Mouse (Mus musculus) midbrain, postnatal 0 days (tissue): Measurements from ENCODE around the gene Ppp4r1. TPM values are rescaled to one million over a fixed set of nuclear protein-coding genes. Genes with fewer than 3 reads are reported as not detected.
A peak's percentile ranks its signal among the peaks of the same experiment; 100 is the strongest.

Experiments
- ATAC-seq: fragments of 200-750 bp; cut with Nextera tagmentation; 2 replicates; pipeline ENCODE4 v1.8.0; 2017; ENCODE audit warnings: moderate number of reproducible peaks, mild to moderate bottlenecking, moderate TSS enrichment, moderate library complexity; ENCODE audit not compliant: low FRiP score
- DNase-seq: peaks from one replicate; pipeline ENCODE4 v3.0.0-alpha.2; 2015; ENCODE audit warnings: low spot score
- H3K27ac ChIP-seq: fragments of 300-500 bp; sonication (generic); 2 replicates; pipeline ENCODE4 v1.5.1; 2014; ENCODE audit warnings: low read depth, mild to moderate bottlenecking, low read length, mixed read lengths
- H3K27me3 ChIP-seq: fragments of 300-500 bp; sonication (generic); 2 replicates; pipeline ENCODE4 v1.6.1; 2014; ENCODE audit warnings: low read length, control low read depth, mixed read lengths; ENCODE audit not compliant: insufficient read depth
- H3K36me3 ChIP-seq: fragments of 300-500 bp; sonication (generic); 2 replicates; pipeline ENCODE4 v1.6.1; 2014; ENCODE audit warnings: low read length, control low read depth, mixed read lengths; ENCODE audit not compliant: insufficient read depth
- H3K4me1 ChIP-seq: fragments of 300-500 bp; sonication (generic); 2 replicates; pipeline ENCODE4 v1.6.1; 2014; ENCODE audit warnings: mild to moderate bottlenecking, control low read depth, antibody characterized with exemption, low read length, mixed read lengths; ENCODE audit not compliant: insufficient read depth
- H3K4me2 ChIP-seq: fragments of 300-500 bp; sonication (generic); 2 replicates; pipeline ENCODE4 v1.6.1; 2014; ENCODE audit warnings: low read depth, mild to moderate bottlenecking, low read length, mixed read lengths; ENCODE audit not compliant: poor library complexity, severe bottlenecking
- H3K4me3 ChIP-seq: fragments of 300-500 bp; sonication (generic); 2 replicates; pipeline ENCODE4 v1.5.1; 2014; ENCODE audit warnings: low read depth, mild to moderate bottlenecking, low read length, moderate library complexity
- H3K9ac ChIP-seq: fragments of 300-500 bp; sonication (generic); replicated peaks from 2 replicates; pipeline ENCODE4 v1.6.1; 2014; ENCODE audit warnings: mild to moderate bottlenecking, low read length, moderate library complexity, mixed read lengths; ENCODE audit not compliant: poor library complexity, severe bottlenecking
- H3K9me3 ChIP-seq: fragments of 300-500 bp; sonication (generic); 2 replicates; pipeline ENCODE4 v1.6.1; 2016; ENCODE audit warnings: low read length, control low read depth
- CTCF ChIP-seq: IDR thresholded peaks from 2 replicates; pipeline ENCODE4 v1.5.1; 2016; ENCODE audit warnings: antibody characterized with exemption, mild to moderate bottlenecking
- WGBS: fragments of 180-500 bp; shearing (Covaris S2); extraction: QIAGEN DNeasy Blood & Tissue Kit; methylation state at CpG from one replicate; pipeline ENCODE4 v1.1.7; 2014; 5-methylcytosine and 5-hydroxymethylcytosine counted together
- polyA plus RNA-seq: library from polyadenylated mRNA; unstranded; fragments of >200 nt; fragmentation: Nextera tagmentation; extraction: Ambion mirVana; gene quantifications from 2 replicates; pipeline ENCODE4 v1.2.1, GENCODE M21; 2015
- total RNA-seq: library from RNA; depleted of rRNA; stranded (reverse); fragments of >200 nt; gene quantifications from 2 replicates; pipeline ENCODE4 v1.2.3, GENCODE M21; 2014

The Ppp4r1 gene
- total and polyA plus RNA-seq, 2 experiments from 2014 or later, result 28.6 to 45.6 TPM

DNA sequence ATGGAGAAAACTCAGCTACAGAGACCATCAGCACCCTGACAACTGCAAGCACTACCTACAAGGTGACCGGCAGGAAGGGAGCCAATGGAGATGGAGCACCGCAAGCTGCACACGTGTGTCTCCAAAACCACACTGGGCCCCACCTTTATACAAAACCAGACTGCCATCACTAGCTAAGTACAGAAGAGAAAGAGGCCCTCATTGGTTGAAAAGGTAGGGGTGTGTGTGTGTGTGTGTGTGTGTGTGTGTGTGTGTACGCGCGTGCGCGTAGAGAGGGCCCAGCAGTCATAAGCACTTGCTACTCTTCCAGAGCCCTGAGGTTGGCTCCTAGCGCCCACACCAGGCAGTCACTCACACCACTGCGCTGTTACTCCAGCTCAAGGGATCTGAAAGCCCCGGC is 91.5 kb downstream of the Ppp4r1 start:
- DNase-seq (no peak), ATAC-seq (peak; percentile 18; the same call in 1 of the 2 replicates)
- H3K4me3 ChIP-seq, result no peak overlapping the region
- TF ChIP-seq CTCF, result no peak
- no peak overlapping the region for H3K4me2 ChIP-seq
- no peaks in the 10 kb centered on the region for H3K9me3 ChIP-seq
- no peaks in the 10 kb centered on the region for H3K27me3 ChIP-seq
- H3K27ac ChIP-seq, result no peak overlapping the region
- H3K9ac ChIP-seq, result no peak overlapping the region
- peaks cover 5% of the 10 kb centered on the region for H3K4me1 ChIP-seq
- no peaks in the 10 kb centered on the region for H3K36me3 ChIP-seq
- 91% methylated on average over 11 of the region's 11 CpGs for WGBS

DNA sequence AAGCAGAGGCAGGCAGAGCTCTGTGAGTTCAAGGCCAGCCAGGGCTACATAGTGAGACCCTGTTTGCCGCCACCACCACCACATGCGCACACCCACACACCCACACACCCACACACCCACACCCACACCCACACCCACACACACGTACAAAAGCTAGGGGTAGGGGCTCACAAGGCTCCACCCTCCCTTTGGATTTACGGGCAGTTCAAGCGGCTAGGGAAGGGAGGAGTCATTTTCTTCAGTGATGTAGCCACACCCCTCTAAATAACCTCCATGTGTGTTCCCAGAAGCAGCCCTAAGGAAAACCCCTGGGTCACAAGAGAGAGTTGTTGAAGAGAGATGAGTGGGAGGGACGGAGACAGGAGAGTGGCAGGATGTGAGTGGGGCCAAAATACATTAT is 94.7 kb downstream of the Ppp4r1 start:
- H3K27me3 ChIP-seq, result no peaks in the 10 kb centered on the region
- peaks cover 5% of the 10 kb centered on the region for H3K4me1 ChIP-seq
- H3K9ac ChIP-seq, result no peak overlapping the region
- DNase-seq (no peak), ATAC-seq (no peak)
- no peaks in the 10 kb centered on the region for H3K9me3 ChIP-seq
- no peaks in the 10 kb centered on the region for H3K36me3 ChIP-seq
- TF ChIP-seq CTCF, result no peak
- WGBS, result 76% methylated on average over 6 of the region's 6 CpGs
- no peak overlapping the region for H3K4me3 ChIP-seq
- H3K4me2 ChIP-seq, result no peak overlapping the region
- no peak overlapping the region for H3K27ac ChIP-seq

DNA sequence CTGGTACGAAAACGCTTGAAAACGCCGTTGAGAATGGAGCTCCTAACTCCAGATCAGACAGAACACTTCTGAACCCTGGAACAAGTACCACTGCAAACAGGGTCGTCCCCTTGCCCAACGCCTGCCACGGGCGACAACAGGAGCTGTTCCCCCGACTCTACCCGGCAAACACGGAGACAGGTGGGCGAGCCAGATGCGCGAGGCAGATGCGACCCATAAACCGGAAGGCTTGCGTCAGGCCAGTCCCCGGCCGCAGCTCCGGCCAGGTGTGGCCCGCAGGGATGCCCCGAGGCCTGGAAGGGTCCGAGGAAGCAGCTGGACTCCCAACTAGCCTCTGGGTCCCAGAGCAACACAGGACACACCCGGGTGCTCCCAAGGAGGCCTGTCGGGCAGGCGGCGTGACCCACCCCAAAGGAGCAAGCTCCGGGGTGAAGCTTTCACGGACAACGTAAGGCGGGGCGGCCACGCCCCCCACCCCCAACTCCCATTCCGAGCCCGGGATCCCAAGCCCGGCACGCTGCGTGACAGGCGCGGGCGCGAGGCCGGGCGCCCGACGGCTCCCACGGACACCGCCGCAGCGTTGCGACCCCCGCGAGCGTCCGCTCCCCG is 101.8 kb downstream of the Ppp4r1 start:
- ATAC-seq (peak; percentile 21), DNase-seq (peak; percentile 43)

GRCm38 (mm10) chr17:65884691-65885397 is 102.5 kb downstream of the Ppp4r1 start:
- ATAC-seq (peak; percentile 99), DNase-seq (peak; percentile 100)
- H3K27me3 ChIP-seq, result no peaks in the 10 kb centered on the region
- peak overlapping the region; percentile 85 for H3K9ac ChIP-seq
- H3K4me1 ChIP-seq, result peaks cover 10% of the 10 kb centered on the region; the same call in 1 of the 2 replicates
- H3K36me3 ChIP-seq, result no peaks in the 10 kb centered on the region
- WGBS, result under 1% methylated on average over 63 of the region's 67 CpGs
- TF ChIP-seq CTCF, result peak; percentile 27
- H3K27ac ChIP-seq, result peak overlapping the region; percentile 87
- H3K4me3 ChIP-seq, result peak overlapping the region; percentile 96
- H3K4me2 ChIP-seq, result peak overlapping the region; percentile 79
- no peaks in the 10 kb centered on the region for H3K9me3 ChIP-seq

More for the DNA sequence above, 101.8 kb downstream of the Ppp4r1 start:
- TF ChIP-seq CTCF, result no peak
- H3K4me3 ChIP-seq, result peak overlapping the region; percentile 96
- H3K4me1 ChIP-seq, result peaks cover 10% of the 10 kb centered on the region; the same call in 1 of the 2 replicates
- peak overlapping the region; percentile 87 for H3K27ac ChIP-seq
- no peaks in the 10 kb centered on the region for H3K36me3 ChIP-seq
- no peaks in the 10 kb centered on the region for H3K9me3 ChIP-seq
- H3K4me2 ChIP-seq, result peak overlapping the region; percentile 79
- H3K27me3 ChIP-seq, result no peaks in the 10 kb centered on the region
- WGBS, result under 1% methylated on average over 47 of the region's 56 CpGs
- H3K9ac ChIP-seq, result peak overlapping the region; percentile 85

GRCm38 (mm10) chr17:65885398-65885696 is 103.0 kb downstream of the Ppp4r1 start:
- TF ChIP-seq CTCF, result no peak
- peak overlapping the region; percentile 96 for H3K4me3 ChIP-seq
- no peaks in the 10 kb centered on the region for H3K27me3 ChIP-seq
- no peaks in the 10 kb centered on the region for H3K36me3 ChIP-seq
- H3K4me1 ChIP-seq, result peaks cover 10% of the 10 kb centered on the region; the same call in 1 of the 2 replicates
- peak overlapping the region; percentile 73 for H3K4me2 ChIP-seq
- DNase-seq (no peak), ATAC-seq (no peak)
- peak overlapping the region; percentile 62 for H3K9ac ChIP-seq
- 0% methylated on average over 11 of the region's 11 CpGs for WGBS
- peak overlapping the region; percentile 87 for H3K27ac ChIP-seq
- no peaks in the 10 kb centered on the region for H3K9me3 ChIP-seq
